Mouse (Mus musculus): ENCODE measurements around the gene Dcbld1.
"Not testable (repeated sequence)": the region's sequence is repeated elsewhere in the genome, so short reads cannot be mapped to it uniquely, and the experiment has no call there.

Dcbld1 gene

DNA sequence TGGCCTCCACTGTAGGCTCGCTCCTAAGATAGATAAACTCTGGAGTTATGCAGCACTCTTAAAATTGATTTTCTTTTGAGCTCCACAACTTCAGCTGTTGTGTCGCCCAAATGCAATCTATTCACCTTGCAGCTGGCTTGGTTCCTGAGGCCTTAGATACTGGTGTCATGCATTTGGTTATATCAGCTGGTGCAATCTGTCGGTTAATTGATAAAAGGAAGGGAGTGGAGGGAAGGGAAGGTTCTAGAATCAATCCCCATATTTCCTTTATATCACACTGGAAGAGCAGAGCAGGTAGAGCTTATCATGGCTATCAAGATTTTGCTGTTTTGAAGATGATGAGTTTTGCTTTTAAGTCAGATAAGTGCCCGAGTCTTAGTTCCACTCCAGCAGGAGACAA lies 26.8 kb downstream of the Dcbld1 start:
- DNase-seq (ENCODE audit: low read depth), result no peak

DNA sequence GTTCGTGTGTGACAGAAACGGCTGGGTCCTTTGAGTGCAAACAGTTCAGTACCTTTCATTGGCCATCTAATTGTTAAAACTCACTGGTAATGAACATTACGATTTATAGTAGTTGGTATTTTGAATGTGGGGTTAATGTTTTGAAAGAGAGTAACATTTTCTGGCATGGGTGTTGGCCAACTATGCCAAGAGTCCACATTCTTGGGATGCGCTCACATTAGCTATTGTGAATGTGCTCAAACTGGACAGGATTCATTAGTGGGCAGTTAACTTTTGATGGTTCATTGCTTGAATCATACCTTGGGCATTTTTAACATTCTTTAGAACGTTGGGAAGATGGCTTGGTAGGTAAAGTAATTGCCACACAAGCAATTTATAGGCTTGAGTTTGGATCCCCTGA lies 30.7 kb downstream of the Dcbld1 start:
- DNase-seq (ENCODE audit: low read depth), result no peak

- DNase-seq (ENCODE audit: low read depth), result no peak
Measured at GRCm38 (mm10) chr10:52268879-52269278, 35.5 kb downstream of the Dcbld1 start.

- DNase-seq (ENCODE audit: low read depth), result no peak
Measured at GRCm38 (mm10) chr10:52271385-52271784, 38.0 kb downstream of the Dcbld1 start.

DNA sequence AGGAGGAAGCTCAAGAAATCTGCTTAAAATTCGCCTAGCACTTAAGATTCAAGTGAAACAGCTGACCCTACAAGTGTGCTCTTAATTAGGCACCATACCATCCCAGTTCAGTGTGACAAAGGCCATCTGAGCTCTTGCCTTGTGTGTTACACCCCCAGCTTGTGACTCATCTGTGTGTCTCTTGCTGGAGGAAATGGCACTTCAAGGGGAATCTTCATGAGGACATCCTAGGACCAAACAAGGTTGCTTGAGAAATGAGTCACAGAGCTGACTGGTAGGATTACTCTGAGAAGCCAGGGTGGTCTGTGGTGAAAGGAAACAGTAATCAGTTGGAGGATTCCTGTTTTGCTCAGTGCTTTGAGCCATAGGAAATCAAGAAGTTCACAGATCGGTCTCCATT lies 39.6 kb downstream of the Dcbld1 start:
- peak; percentile 73 for DNase-seq (ENCODE audit: low read depth)

- DNase-seq (ENCODE audit: low read depth), result no peak
Measured at GRCm38 (mm10) chr10:52274001-52274909, 40.8 kb downstream of the Dcbld1 start.

DNA sequence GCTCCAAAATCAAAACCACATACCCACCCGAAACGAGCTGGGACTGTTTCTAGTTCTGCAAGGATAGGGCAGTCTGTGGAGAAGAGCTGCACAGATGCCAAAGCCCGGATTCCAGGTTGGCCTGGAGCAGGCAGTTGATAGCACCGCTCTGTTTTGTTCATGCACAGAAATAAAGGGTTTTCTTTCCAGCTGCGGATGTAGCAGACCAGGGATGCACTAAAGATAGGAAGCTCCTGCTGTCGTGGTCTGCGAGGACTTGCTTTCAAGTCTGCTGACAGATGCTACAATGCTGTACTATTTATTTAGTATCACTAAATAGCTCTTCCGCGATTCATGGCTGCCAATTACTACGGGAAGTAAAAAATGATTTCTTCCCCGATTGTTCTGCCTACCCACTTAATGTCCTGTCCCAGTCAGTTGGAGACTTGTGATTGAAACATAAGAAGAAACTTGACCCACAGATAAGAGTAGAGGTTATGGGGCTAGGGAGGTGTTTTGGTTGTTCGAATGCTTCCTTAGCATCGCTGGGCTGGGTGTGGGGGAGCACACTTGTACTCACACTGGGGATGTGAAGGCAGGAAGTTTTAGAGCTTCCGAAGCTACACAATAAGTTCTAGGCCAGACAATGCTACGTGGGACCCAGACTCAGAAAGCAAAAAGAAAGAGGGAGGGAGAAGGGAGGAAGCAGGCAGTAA lies 41.6 kb downstream of the Dcbld1 start:
- no peak for DNase-seq (ENCODE audit: low read depth)

DNA sequence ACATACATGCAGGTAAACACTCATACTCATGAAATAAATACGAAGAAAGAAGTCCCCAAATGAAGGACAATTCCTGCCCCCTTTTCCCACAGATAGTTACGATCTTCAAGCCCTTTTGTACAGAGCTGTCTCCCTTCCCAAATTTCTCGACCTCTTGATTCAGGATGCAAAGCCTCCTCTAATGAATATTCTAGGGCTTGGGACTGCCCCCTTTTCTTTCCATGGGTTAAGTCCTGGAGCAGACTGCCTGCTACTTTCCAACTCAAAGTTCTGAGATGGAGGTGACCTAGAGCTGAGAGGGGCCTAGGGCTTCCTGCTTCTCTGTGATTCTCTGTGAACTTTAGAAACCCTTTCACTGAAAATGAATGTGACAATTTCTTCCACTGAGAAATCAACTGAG lies 43.2 kb downstream of the Dcbld1 start:
- no peak for DNase-seq (ENCODE audit: low read depth)

DNA sequence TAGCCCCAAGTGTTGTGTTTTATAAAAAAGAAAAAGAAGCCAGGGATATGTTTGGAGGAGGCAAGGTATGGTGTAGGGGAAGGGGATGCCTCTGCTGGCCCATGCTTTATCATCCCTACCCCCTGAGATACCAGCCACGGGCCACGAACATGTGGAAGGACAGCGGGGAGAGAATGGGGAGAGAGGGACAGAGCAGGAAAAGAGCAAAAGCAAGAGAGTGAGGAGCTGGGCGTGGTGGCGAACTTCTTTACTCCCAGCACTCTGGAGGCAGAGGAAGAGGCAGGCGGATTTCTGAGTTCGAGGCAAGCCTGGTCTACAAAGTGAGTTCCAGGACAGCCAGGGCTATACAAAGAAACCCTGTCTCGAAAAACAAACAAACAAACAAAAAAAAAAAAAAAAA lies 44.1 kb downstream of the Dcbld1 start:
- DNase-seq (ENCODE audit: low read depth), result not testable (repeated sequence)

- no peak for DNase-seq (ENCODE audit: low read depth)
Measured at GRCm38 (mm10) chr10:52278011-52278434, 44.6 kb downstream of the Dcbld1 start.

DNA sequence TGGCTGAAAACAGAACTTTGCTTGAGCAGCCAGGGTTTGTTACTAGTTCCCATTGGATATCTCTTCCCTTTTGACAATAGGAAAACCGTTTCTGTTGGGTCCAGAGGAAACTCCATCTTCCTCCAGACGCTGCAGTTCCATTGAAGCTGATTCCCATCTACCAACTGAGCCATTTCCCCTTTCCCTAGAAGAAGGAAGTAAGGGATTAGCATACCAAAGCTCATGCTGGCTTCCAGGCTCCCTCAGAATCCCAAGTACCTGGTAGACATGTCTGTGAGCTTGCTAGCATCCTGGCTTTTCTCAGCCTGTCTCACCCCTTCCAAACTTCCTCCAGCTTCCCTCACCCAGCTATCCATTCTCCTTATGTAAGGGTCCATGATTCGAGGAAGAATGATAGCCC lies 45.4 kb downstream of the Dcbld1 start:
- no peak for DNase-seq (ENCODE audit: low read depth)

DNA sequence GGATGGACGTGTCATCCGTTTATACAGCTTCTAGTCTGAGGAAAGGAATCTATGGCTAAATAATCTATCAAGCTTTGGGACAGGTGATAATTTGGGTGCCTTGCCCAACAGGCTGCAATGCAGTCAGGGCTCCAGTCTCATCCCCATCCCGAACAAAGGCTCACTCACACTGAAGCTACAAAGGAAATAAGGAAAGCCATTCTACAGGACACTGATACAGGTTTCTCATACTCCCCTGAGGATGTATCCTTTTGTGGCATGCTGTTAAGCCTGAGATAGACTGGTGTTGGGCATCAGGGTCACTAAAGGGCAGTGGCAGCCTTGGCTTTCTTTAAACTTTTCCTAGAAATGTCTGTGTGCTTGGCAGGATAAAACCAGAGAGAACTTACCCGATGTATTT lies 46.5 kb downstream of the Dcbld1 start:
- DNase-seq (ENCODE audit: low read depth), result no peak

- no peak for DNase-seq (ENCODE audit: low read depth)
Measured at GRCm38 (mm10) chr10:52280623-52281022, 47.2 kb downstream of the Dcbld1 start.

- DNase-seq (ENCODE audit: low read depth), result no peak
Measured at GRCm38 (mm10) chr10:52281337-52281736, 47.9 kb downstream of the Dcbld1 start.

GRCm38 (mm10) chr10:52284578-52284977 lies 51.2 kb downstream of the Dcbld1 start:
- DNase-seq (ENCODE audit: low read depth), result peak; percentile 46

- no peak for DNase-seq (ENCODE audit: low read depth)
Measured at GRCm38 (mm10) chr10:52287852-52288533, 54.6 kb downstream of the Dcbld1 start.

GRCm38 (mm10) chr10:52289261-52289660 lies 55.8 kb downstream of the Dcbld1 start:
- DNase-seq (ENCODE audit: low read depth), result no peak

DNA sequence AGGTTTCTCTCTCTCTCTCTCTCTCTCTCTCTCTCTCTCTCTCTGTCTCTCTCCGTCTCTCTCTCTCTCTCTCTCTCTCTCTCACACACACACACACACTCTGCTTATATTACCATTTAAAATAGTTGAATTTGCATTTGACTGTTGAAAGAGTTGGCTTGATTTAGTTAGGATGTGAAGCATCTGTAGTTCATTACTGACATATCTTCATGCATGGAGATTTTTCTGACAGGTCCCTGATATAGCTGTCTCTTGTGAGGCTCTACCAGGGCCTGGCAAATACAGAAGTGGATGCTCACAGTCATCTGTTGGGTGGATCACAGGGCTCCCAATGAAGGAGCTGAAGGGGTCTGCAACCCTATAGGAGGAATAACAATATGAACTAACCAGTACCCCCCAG lies 59.0 kb downstream of the Dcbld1 start:
- not testable (repeated sequence) for DNase-seq (ENCODE audit: low read depth)

DNA sequence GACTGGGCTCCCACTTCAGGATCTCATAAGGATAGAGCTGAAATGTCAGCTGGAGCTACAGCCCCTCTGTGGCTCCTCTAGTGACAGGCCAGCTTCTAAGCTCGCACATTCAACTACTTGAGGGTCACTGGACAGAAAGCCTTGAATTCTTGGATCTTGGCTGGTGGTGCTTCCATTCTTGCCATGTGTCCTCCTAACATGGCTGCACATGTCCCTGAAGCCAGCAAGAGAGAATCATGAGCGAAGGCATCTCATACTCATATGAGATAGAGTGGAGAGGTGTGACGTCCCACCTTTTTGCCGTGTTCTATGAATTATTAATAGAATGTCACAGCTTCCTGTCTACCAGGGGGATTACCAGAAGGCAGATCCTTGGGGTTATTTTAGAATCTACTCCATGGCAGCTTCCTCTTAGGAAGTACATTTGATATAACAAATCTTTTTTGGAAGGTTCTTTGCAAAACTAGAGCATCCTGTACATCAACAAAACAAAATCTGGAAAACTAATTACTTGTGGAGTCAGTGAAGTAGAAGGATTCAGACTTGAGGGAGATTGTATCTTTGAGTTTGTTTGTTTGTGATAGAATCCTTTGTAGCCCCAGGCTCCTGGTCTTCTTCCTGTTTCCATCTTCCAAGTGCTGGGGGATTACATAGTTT lies 60.6 kb downstream of the Dcbld1 start:
- DNase-seq (ENCODE audit: low read depth), result no peak

DNA sequence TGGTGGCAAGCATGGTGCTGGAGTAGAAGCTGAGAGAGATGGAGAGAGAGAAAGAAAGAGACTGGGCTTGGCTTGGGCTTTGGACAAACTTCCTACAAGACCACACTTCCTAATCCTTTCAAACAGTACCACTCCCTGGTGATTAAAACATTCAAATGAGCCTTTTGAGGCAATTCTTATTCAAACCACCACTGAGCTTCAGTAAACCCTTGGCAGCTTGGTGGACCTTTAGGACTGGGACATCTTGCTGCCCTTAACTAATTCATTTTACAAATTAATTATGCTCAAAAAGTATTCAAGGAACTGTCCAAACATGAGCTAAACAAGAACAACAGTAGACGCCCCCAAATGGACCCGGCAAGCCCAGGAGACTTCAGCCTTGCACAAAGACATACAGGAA lies 62.5 kb downstream of the Dcbld1 start:
- DNase-seq (ENCODE audit: low read depth), result no peak

DNA sequence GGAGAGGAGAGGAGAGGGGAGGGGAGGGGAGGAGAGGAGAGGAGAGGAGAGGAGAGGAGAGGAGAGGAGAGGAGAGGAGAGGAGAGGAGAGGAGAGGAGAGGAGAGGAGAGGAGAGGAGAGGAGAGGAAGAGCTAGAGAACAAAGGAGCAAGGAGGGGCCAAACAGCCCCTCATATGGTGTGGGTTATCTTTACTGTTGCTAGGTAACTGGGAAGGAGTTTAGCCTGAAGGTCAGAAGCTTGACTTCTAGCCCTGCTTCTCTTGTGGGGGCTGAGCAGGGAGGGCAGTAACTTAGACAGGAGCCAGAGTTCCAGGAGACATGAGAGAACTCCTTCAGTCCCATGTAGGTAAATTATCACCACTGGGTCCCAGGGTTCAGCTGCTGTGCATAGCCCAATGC lies 65.1 kb downstream of the Dcbld1 start:
- DNase-seq (ENCODE audit: low read depth), result not testable (repeated sequence)

DNA sequence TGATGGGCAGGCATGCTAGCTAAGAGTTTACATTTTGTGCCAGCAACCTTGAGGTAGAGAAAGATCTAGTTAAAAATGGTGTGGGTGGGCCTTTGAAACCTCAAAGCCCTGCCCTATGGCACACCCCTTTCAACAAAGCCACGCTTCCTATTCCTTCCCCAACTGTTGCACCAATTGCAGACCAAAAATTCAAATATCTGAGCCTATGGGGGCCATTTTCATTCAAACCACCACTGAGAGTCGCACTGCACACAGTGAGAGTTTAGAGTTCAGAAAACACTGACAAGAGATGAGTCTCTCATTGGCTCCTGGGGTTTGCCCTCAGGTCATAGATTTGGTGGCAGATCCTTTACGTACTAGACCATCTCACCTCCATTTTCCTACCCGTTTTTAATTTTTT lies 68.3 kb downstream of the Dcbld1 start:
- no peak for DNase-seq (ENCODE audit: low read depth)
